Mouse (Mus musculus): Measurements from ENCODE around the gene Col11a2. TPM values are rescaled to one million over a fixed set of nuclear protein-coding genes. Genes with fewer than 3 reads are reported as not detected.

Col11a2 gene
- total RNA-seq, 1 experiment: 1.4 TPM

GRCm38 (mm10) chr17:34108460-34108859 is 69.2 kb downstream of the Col11a2 start:
- peaks cover 28% of the 10 kb centered on the region for H3K36me3 ChIP-seq (ENCODE audit: control insufficient read depth, insufficient read depth, low read length, poor library complexity, severe bottlenecking)
- no peak overlapping the region for H3K4me3 ChIP-seq (ENCODE audit: insufficient read depth in 1 of 2, low read depth in 1 of 2, low read length in 2 of 2, poor library complexity in 1 of 2, severe bottlenecking in 1 of 2)
- H3K9ac ChIP-seq (ENCODE audit: insufficient read depth, low read depth, low read length, poor library complexity, severe bottlenecking): no peak overlapping the region
- H3K9me3 ChIP-seq (ENCODE audit: control insufficient read depth, insufficient read depth, low read depth, low read length): no peaks in the 10 kb centered on the region
- no peaks in the 10 kb centered on the region; a peak in 1 of 4 replicates for H3K4me1 ChIP-seq (ENCODE audit: control insufficient read depth in 2 of 2, insufficient read depth in 2 of 2, low read length in 2 of 2, poor library complexity in 1 of 2)
- H3K27ac ChIP-seq (ENCODE audit: insufficient read depth, low read depth, low read length, poor library complexity, severe bottlenecking): no peak overlapping the region
- no peak for DNase-seq (ENCODE audit: low read depth, low spot score)
- in situ Hi-C loops (cut with MboI; ENCODE audit: low sequenced_read_pairs in 2 of 2, unreplicated experiment in 2 of 2): no loop called here
- no peak for TF ChIP-seq HCFC1 (IDR thresholded peaks at IDR 0.05; ENCODE audit: borderline replicate concordance, insufficient read depth, low read length)
- no peak for TF ChIP-seq CHD2 (IDR thresholded peaks at IDR 0.05; ENCODE audit: low read depth, low read length)
- TF ChIP-seq MAFK (IDR thresholded peaks at IDR 0.05; ENCODE audit: insufficient read depth, low read depth, low read length): no peak
- no peak for TF ChIP-seq ZNF384 (IDR thresholded peaks at IDR 0.05; ENCODE audit: low read depth, low read length)
- TF ChIP-seq ZC3H11A (IDR thresholded peaks at IDR 0.05; ENCODE audit: borderline replicate concordance, low read depth, low read length): no peak

GRCm38 (mm10) chr17:34109038-34109805 is 70.0 kb downstream of the Col11a2 start:
- Histone ChIP-seq H3K9ac (ENCODE audit: insufficient read depth, low read depth, low read length, poor library complexity, severe bottlenecking) (no peak overlapping the region), H3K4me1 (ENCODE audit: control insufficient read depth in 2 of 2, insufficient read depth in 2 of 2, low read length in 2 of 2, poor library complexity in 1 of 2) (peaks cover 0 to 2% of the 10 kb centered on the region in 2 experiments; a peak in 1 of 4 replicates), H3K27ac (ENCODE audit: insufficient read depth, low read depth, low read length, poor library complexity, severe bottlenecking) (no peak overlapping the region), H3K36me3 (ENCODE audit: control insufficient read depth, insufficient read depth, low read length, poor library complexity, severe bottlenecking) (peaks cover 36% of the 10 kb centered on the region), H3K9me3 (ENCODE audit: control insufficient read depth, insufficient read depth, low read depth, low read length) (no peaks in the 10 kb centered on the region), H3K4me3 (ENCODE audit: insufficient read depth in 1 of 2, low read depth in 1 of 2, low read length in 2 of 2, poor library complexity in 1 of 2, severe bottlenecking in 1 of 2) (no peak overlapping the region)
- TF ChIP-seq MAFK (IDR thresholded peaks at IDR 0.05; ENCODE audit: insufficient read depth, low read depth, low read length): no peak
- TF ChIP-seq HCFC1 (IDR thresholded peaks at IDR 0.05; ENCODE audit: borderline replicate concordance, insufficient read depth, low read length): no peak
- TF ChIP-seq CHD2 (IDR thresholded peaks at IDR 0.05; ENCODE audit: low read depth, low read length): no peak
- DNase-seq (ENCODE audit: low read depth, low spot score): no peak
- in situ Hi-C loops (cut with MboI; ENCODE audit: low sequenced_read_pairs in 2 of 2, unreplicated experiment in 2 of 2): no loop called here

- Histone ChIP-seq H3K9ac (ENCODE audit: insufficient read depth, low read depth, low read length, poor library complexity, severe bottlenecking) (no peak overlapping the region), H3K36me3 (ENCODE audit: control insufficient read depth, insufficient read depth, low read length, poor library complexity, severe bottlenecking) (peaks cover 42% of the 10 kb centered on the region), H3K9me3 (ENCODE audit: control insufficient read depth, insufficient read depth, low read depth, low read length) (no peaks in the 10 kb centered on the region), H3K4me3 (ENCODE audit: insufficient read depth in 1 of 2, low read depth in 1 of 2, low read length in 2 of 2, poor library complexity in 1 of 2, severe bottlenecking in 1 of 2) (no peak overlapping the region), H3K27ac (ENCODE audit: insufficient read depth, low read depth, low read length, poor library complexity, severe bottlenecking) (no peak overlapping the region), H3K4me1 (ENCODE audit: control insufficient read depth in 2 of 2, insufficient read depth in 2 of 2, low read length in 2 of 2, poor library complexity in 1 of 2) (peaks cover 0 to 2% of the 10 kb centered on the region in 2 experiments; a peak in 1 of 4 replicates)
- TF ChIP-seq ZC3H11A (IDR thresholded peaks at IDR 0.05; ENCODE audit: borderline replicate concordance, low read depth, low read length) (no peak), MAFK (IDR thresholded peaks at IDR 0.05; ENCODE audit: insufficient read depth, low read depth, low read length) (no peak), HCFC1 (IDR thresholded peaks at IDR 0.05; ENCODE audit: borderline replicate concordance, insufficient read depth, low read length) (no peak), ZNF384 (IDR thresholded peaks at IDR 0.05; ENCODE audit: low read depth, low read length) (no peak), CHD2 (IDR thresholded peaks at IDR 0.05; ENCODE audit: low read depth, low read length) (no peak)
- in situ Hi-C loops (cut with MboI; ENCODE audit: low sequenced_read_pairs in 2 of 2, unreplicated experiment in 2 of 2): no loop called here
- DNase-seq (ENCODE audit: low read depth, low spot score): no peak
Measured at GRCm38 (mm10) chr17:34109806-34110195, 70.6 kb downstream of the Col11a2 start.

- Histone ChIP-seq H3K27ac (ENCODE audit: insufficient read depth, low read depth, low read length, poor library complexity, severe bottlenecking) (no peak overlapping the region), H3K4me3 (ENCODE audit: insufficient read depth in 1 of 2, low read depth in 1 of 2, low read length in 2 of 2, poor library complexity in 1 of 2, severe bottlenecking in 1 of 2) (no peak overlapping the region), H3K9me3 (ENCODE audit: control insufficient read depth, insufficient read depth, low read depth, low read length) (no peaks in the 10 kb centered on the region), H3K4me1 (ENCODE audit: control insufficient read depth in 2 of 2, insufficient read depth in 2 of 2, low read length in 2 of 2, poor library complexity in 1 of 2) (peaks cover 0 to 2% of the 10 kb centered on the region in 2 experiments; a peak in 1 of 4 replicates), H3K36me3 (ENCODE audit: control insufficient read depth, insufficient read depth, low read length, poor library complexity, severe bottlenecking) (peaks cover 47% of the 10 kb centered on the region), H3K9ac (ENCODE audit: insufficient read depth, low read depth, low read length, poor library complexity, severe bottlenecking) (no peak overlapping the region)
- no peak for TF ChIP-seq ZNF384 (IDR thresholded peaks at IDR 0.05; ENCODE audit: low read depth, low read length)
- no peak for TF ChIP-seq ZC3H11A (IDR thresholded peaks at IDR 0.05; ENCODE audit: borderline replicate concordance, low read depth, low read length)
- TF ChIP-seq HCFC1 (IDR thresholded peaks at IDR 0.05; ENCODE audit: borderline replicate concordance, insufficient read depth, low read length): no peak
- no peak for TF ChIP-seq MAFK (IDR thresholded peaks at IDR 0.05; ENCODE audit: insufficient read depth, low read depth, low read length)
- no peak for TF ChIP-seq CHD2 (IDR thresholded peaks at IDR 0.05; ENCODE audit: low read depth, low read length)
- in situ Hi-C loops (cut with MboI; ENCODE audit: low sequenced_read_pairs in 2 of 2, unreplicated experiment in 2 of 2): no loop called here
- DNase-seq (ENCODE audit: low read depth, low spot score): no peak
Measured at GRCm38 (mm10) chr17:34110309-34110708, 71.1 kb downstream of the Col11a2 start.
